Comparison of ENCODE assay signal across 10 mouse cellular contexts in genomic region chr10:64588116-64588515, GRCm38 (mm10).
DNase-seq lines count a peak whose midpoint lies in the region.
"Had no signal": no experiment of that assay in that cellular context is flagged by ENCODE, and none has a peak within 500 bp of the region (broad histone marks: within the 10 kb centered on the region; RNA-seq: fewer than 3 reads in every experiment).

No protein-coding gene starts in this region.

- peak; percentile 34 for DNase-seq in layer of hippocampus, adult 11-12 months (ENCODE audit: low spot score)
- no peak for DNase-seq in layer of hippocampus, postnatal 10 days (ENCODE audit: low spot score in 2 of 2)
- DNase-seq in frontal cortex, postnatal 25 days (ENCODE audit: low spot score in 2 of 2) = peak; percentile 14 to 16
- peak; percentile 9 to 79 for DNase-seq in left cerebral cortex, adult 9 months (ENCODE audit: low spot score in 2 of 2)
- peak; percentile 3 for DNase-seq in right cerebral cortex, postnatal 4 days
- no peak for DNase-seq in ovary, postnatal 36 days (ENCODE audit: low spot score)
- no peak for DNase-seq in neural tube, embryonic 10.5 days (ENCODE audit: extremely low spot score, low spot score)
- DNase-seq in thymus, adult 18-20 months = no peak
- DNase-seq: kidney, adult 2 months; lung, adult 2 months had no signal

Comparison
In these comparisons a context has a peak if more than half of its experiments do, and no peak if none do; other contexts are left out.
1. DNase-seq: peak in layer of hippocampus, adult 11-12 months (single experiment), frontal cortex, postnatal 25 days (2 of 2), left cerebral cortex, adult 9 months (2 of 2) and right cerebral cortex, postnatal 4 days (single experiment); none in layer of hippocampus, postnatal 10 days (0 of 2), ovary, postnatal 36 days (single experiment), neural tube, embryonic 10.5 days (single experiment) and thymus, adult 18-20 months (0 of 2).